Mouse (Mus musculus): ENCODE measurements around the gene Nsf.

GRCm38 (mm10) chr11:103832331-103832730, 121.5 kb downstream of the Nsf start:
- TF ChIP-seq EP300 (IDR thresholded peaks at IDR 0.05; ENCODE audit: insufficient read depth, low read depth, low read length) (no peak), CTCF (IDR thresholded peaks at IDR 0.05; ENCODE audit: low read depth, low read length) (no peak), POLR2A (IDR thresholded peaks at IDR 0.05; ENCODE audit: insufficient read depth, low read length) (no peak)

Data from ES-Bruce4 (cell line).